Comparison of ENCODE assay signal across 13 mouse cellular contexts in the genomic region with DNA sequence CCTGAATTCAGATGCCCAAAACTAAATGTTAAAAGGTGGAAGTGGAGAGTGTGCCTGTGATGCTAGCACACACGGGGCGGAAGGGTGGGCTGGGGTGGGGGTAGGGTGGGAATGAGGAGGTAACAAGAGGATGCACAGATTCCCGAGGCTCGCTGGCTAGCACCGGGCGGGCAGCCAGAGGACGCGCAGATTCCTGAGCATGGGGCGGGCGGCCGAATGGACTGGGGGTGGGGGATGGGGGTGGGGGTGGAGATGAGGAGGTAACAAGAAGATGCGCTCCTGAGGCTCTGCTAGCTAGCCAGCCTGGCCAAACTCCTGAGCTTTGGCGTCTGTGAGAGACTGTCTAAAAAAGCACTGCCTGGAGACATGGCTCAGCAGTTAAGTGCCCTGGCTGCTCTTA. TPM values are rescaled to one million over a fixed set of nuclear protein-coding genes. Genes with fewer than 3 reads are reported as not detected.
A peak's percentile ranks its signal among the peaks of the same experiment; 100 is the strongest.
DNase-seq lines count a peak whose midpoint lies in the region; ATAC-seq and TF ChIP-seq lines count a peak whose summit lies in the region.
"Had no signal": no experiment of that assay in that cellular context is flagged by ENCODE, and none has a peak within 500 bp of the region (broad histone marks: within the 10 kb centered on the region; RNA-seq: fewer than 3 reads in every experiment).

No protein-coding gene starts in this region.

- no peak overlapping the region for H3K4me3 ChIP-seq in lung, embryonic 14.5 days (ENCODE audit: low read depth, low read length)
- H3K4me3 ChIP-seq in hindbrain, embryonic 12.5 days, result no peak overlapping the region; the same call in 1 of the 2 replicates
- no peak overlapping the region for H3K4me3 ChIP-seq in neural tube, embryonic 15.5 days (replicated peaks)
- H3K4me3 ChIP-seq: erythroblast, embryonic 14.5 days; myocyte had no signal

- H3K27ac ChIP-seq in lung, embryonic 14.5 days (ENCODE audit: low read depth), result no peak overlapping the region
- no peak overlapping the region for H3K27ac ChIP-seq in hindbrain, embryonic 12.5 days
- no peak overlapping the region for H3K27ac ChIP-seq in neural tube, embryonic 15.5 days (replicated peaks)
- H3K27ac ChIP-seq: liver, embryonic 14.5 days had no signal

- H3K9ac ChIP-seq in lung, embryonic 14.5 days, result no peak overlapping the region
- H3K9ac ChIP-seq in hindbrain, embryonic 12.5 days, result no peak overlapping the region
- H3K9ac ChIP-seq in neural tube, embryonic 15.5 days (replicated peaks), result no peak overlapping the region
- H3K9ac ChIP-seq: liver, embryonic 14.5 days had no signal

- H3K9me3 ChIP-seq in lung, embryonic 14.5 days (ENCODE audit: low read depth, low read length), result no peaks in the 10 kb centered on the region
- H3K9me3 ChIP-seq in hindbrain, embryonic 12.5 days (replicated peaks), result no peaks in the 10 kb centered on the region
- H3K9me3 ChIP-seq in neural tube, embryonic 15.5 days (replicated peaks), result no peaks in the 10 kb centered on the region

- WGBS in lung, embryonic 14.5 days, result 2% methylated on average over 13 of the region's 13 CpGs
- 7% methylated on average over 13 of the region's 13 CpGs for WGBS in hindbrain, embryonic 12.5 days
- WGBS in neural tube, embryonic 15.5 days, result 2% methylated on average over 13 of the region's 13 CpGs

- TF ChIP-seq CTCF in lung, embryonic 14.5 days (IDR thresholded peaks at IDR 0.05; ENCODE audit: low read depth), result no peak

- H3K27me3 ChIP-seq in lung, embryonic 14.5 days (ENCODE audit: insufficient read depth, low read length), result no peaks in the 10 kb centered on the region
- no peaks in the 10 kb centered on the region for H3K27me3 ChIP-seq in hindbrain, embryonic 12.5 days
- no peaks in the 10 kb centered on the region for H3K27me3 ChIP-seq in neural tube, embryonic 15.5 days (replicated peaks)

- H3K4me1 ChIP-seq in lung, embryonic 14.5 days (ENCODE audit: insufficient read depth), result 0 out of 2 replicates have a peak, but pooled peaks cover 3% of the 10 kb centered on the region
- peaks cover 12% of the 10 kb centered on the region for H3K4me1 ChIP-seq in hindbrain, embryonic 12.5 days
- H3K4me1 ChIP-seq in neural tube, embryonic 15.5 days, result peaks cover 20% of the 10 kb centered on the region

- peak; percentile 65; the same call in 1 of the 2 replicates for ATAC-seq in lung, embryonic 14.5 days (ENCODE audit: insufficient read depth)
- no peak for ATAC-seq in hindbrain, embryonic 12.5 days (ENCODE audit: low FRiP score)
- no peak for ATAC-seq in neural tube, embryonic 15.5 days (ENCODE audit: low FRiP score)

- H3K36me3 ChIP-seq in lung, embryonic 14.5 days (ENCODE audit: insufficient read depth), result no peaks in the 10 kb centered on the region
- H3K36me3 ChIP-seq in hindbrain, embryonic 12.5 days, result no peaks in the 10 kb centered on the region
- H3K36me3 ChIP-seq in neural tube, embryonic 15.5 days, result peaks cover 12% of the 10 kb centered on the region; the same call in 1 of the 2 replicates

- peak overlapping the region; percentile 51 for H3K4me2 ChIP-seq in lung, embryonic 14.5 days
- peak overlapping the region; percentile 23 for H3K4me2 ChIP-seq in hindbrain, embryonic 12.5 days (replicated peaks)
- peak overlapping the region; percentile 20; the same call in 1 of the 2 replicates for H3K4me2 ChIP-seq in neural tube, embryonic 15.5 days

- peak; percentile 52 for DNase-seq in embryo, embryonic 11 days
- DNase-seq in embryo, embryonic 10.5 days (ENCODE audit: low spot score), result no peak
- DNase-seq in lung, embryonic 14.5 days, result peak; percentile 74
- DNase-seq in lung, postnatal 25 days (ENCODE audit: low spot score), result no peak
- no peak for DNase-seq in ovary, adult 18-20 months (ENCODE audit: low spot score)
- DNase-seq in urinary bladder, postnatal 10 days (ENCODE audit: low spot score), result no peak
- DNase-seq: kidney, adult 11 months had no signal

RNA-seq across cellular contexts. Expression of gene Mpp2, which starts 17.9 kb away (rescaled TPM):
- 4.9 and 6.3 TPM in 2 replicates for polyA plus RNA-seq in lung, embryonic 14.5 days (2014; fragmentation: Nextera tagmentation; extraction: Ambion mirVana)
- 22.0 and 24.1 TPM in 2 replicates for polyA plus RNA-seq in hindbrain, embryonic 12.5 days (2016; fragmentation: Nextera tagmentation; extraction: Ambion mirVana)
- polyA plus RNA-seq in neural tube, embryonic 15.5 days (2015; fragmentation: Nextera tagmentation; extraction: Ambion mirVana), result 30.4 and 31.8 TPM in 2 replicates

RNA-seq across cellular contexts. Expression of gene Cd300lg, which starts 29.1 kb away (rescaled TPM):
- polyA plus RNA-seq in lung, embryonic 14.5 days (2014; fragmentation: Nextera tagmentation; extraction: Ambion mirVana), result 0.17 and 0.23 TPM in 2 replicates
- 0.12 and 0.43 TPM in 2 replicates for polyA plus RNA-seq in hindbrain, embryonic 12.5 days (2016; fragmentation: Nextera tagmentation; extraction: Ambion mirVana)
- polyA plus RNA-seq in neural tube, embryonic 15.5 days (2015; fragmentation: Nextera tagmentation; extraction: Ambion mirVana), result 0.64 and 0.88 TPM in 2 replicates
- polyA plus RNA-seq: erythroblast, embryonic 14.5 days; myocyte had no signal

RNA-seq across cellular contexts. Expression of gene Ppy, which starts 30.7 kb away (rescaled TPM):
- not detected in 2 replicates for polyA plus RNA-seq in lung, embryonic 14.5 days (2014; fragmentation: Nextera tagmentation; extraction: Ambion mirVana)
- polyA plus RNA-seq in hindbrain, embryonic 12.5 days (2016; fragmentation: Nextera tagmentation; extraction: Ambion mirVana), result not detected in 2 replicates
- polyA plus RNA-seq in neural tube, embryonic 15.5 days (2015; fragmentation: Nextera tagmentation; extraction: Ambion mirVana), result 0.36 TPM in 1 of 2 replicates, not detected in the other
- polyA plus RNA-seq: erythroblast, embryonic 14.5 days; liver, embryonic 14.5 days; myocyte had no signal

RNA-seq across cellular contexts. Expression of gene Pyy, which starts 37.2 kb away (rescaled TPM):
- polyA plus RNA-seq in lung, embryonic 14.5 days (2014; fragmentation: Nextera tagmentation; extraction: Ambion mirVana), result not detected in 2 replicates
- polyA plus RNA-seq in hindbrain, embryonic 12.5 days (2016; fragmentation: Nextera tagmentation; extraction: Ambion mirVana), result 3.3 and 5.5 TPM in 2 replicates
- polyA plus RNA-seq in neural tube, embryonic 15.5 days (2015; fragmentation: Nextera tagmentation; extraction: Ambion mirVana), result 1.0 and 7.8 TPM in 2 replicates
- polyA plus RNA-seq: erythroblast, embryonic 14.5 days; myocyte; spleen, adult 2 months had no signal

RNA-seq across cellular contexts. Expression of gene Mpp3, which starts 42.2 kb away (rescaled TPM):
- 4.0 and 4.9 TPM in 2 replicates for polyA plus RNA-seq in lung, embryonic 14.5 days (2014; fragmentation: Nextera tagmentation; extraction: Ambion mirVana)
- 35.6 and 36.2 TPM in 2 replicates for polyA plus RNA-seq in hindbrain, embryonic 12.5 days (2016; fragmentation: Nextera tagmentation; extraction: Ambion mirVana)
- polyA plus RNA-seq in neural tube, embryonic 15.5 days (2015; fragmentation: Nextera tagmentation; extraction: Ambion mirVana), result 49.6 and 56.6 TPM in 2 replicates
- polyA plus RNA-seq: erythroblast, embryonic 14.5 days had no signal

Comparison
In these comparisons a context has a peak if more than half of its experiments do, and no peak if none do; other contexts are left out.
1. DNase-seq: peak in embryo, embryonic 11 days (single experiment) and lung, embryonic 14.5 days (single experiment); none in embryo, embryonic 10.5 days (single experiment), lung, postnatal 25 days (single experiment), ovary, adult 18-20 months (single experiment) and urinary bladder, postnatal 10 days (single experiment).
2. Peak in every context shown above with its lines, with median percentiles within 50 percentile points of each other: H3K4me2 ChIP-seq.